ENCODE assay signal across 8 mouse cellular contexts in genomic region chr7:45335056-45335455, GRCm38 (mm10). TPM values are rescaled to one million over a fixed set of nuclear protein-coding genes. Genes with fewer than 3 reads are reported as not detected.
DNase-seq lines count a peak whose midpoint lies in the region; ATAC-seq and TF ChIP-seq lines count a peak whose summit lies in the region.

Hrc (plus strand) TSS chr7:45335290.

- peaks cover 32% of the 10 kb centered on the region for H3K4me1 ChIP-seq in forebrain, embryonic 15.5 days
- H3K4me1 ChIP-seq in heart, postnatal 0 days (ENCODE audit: control insufficient read depth, insufficient read depth) = peaks cover 38% of the 10 kb centered on the region
- H3K4me1 ChIP-seq in midbrain, embryonic 13.5 days (replicated peaks) = peaks cover 51% of the 10 kb centered on the region

- DNase-seq in embryo, embryonic 10 days (ENCODE audit: low spot score) = peak; percentile 9
- DNase-seq in embryo, embryonic 10.5 days (ENCODE audit: low spot score) = no peak
- DNase-seq in heart, postnatal 0 days (ENCODE audit: low spot score) = peak; percentile 81
- no peak for DNase-seq in frontal cortex, adult 2 months (ENCODE audit: extremely low spot score in 1 of 2, low spot score in 1 of 2)
- DNase-seq in urinary bladder, postnatal 4 days (ENCODE audit: low spot score in 2 of 2) = no peak
- no peak for DNase-seq in right cerebral cortex, adult 2 months (ENCODE audit: low spot score in 2 of 2)

- WGBS in forebrain, embryonic 15.5 days = 32% methylated on average over 5 of the region's 5 CpGs
- WGBS in heart, postnatal 0 days = 10% methylated on average over 5 of the region's 5 CpGs
- 36% methylated on average over 5 of the region's 5 CpGs for WGBS in midbrain, embryonic 13.5 days

- no peak within 1 kb of the TSS for H3K4me2 ChIP-seq in forebrain, embryonic 15.5 days (replicated peaks)
- H3K4me2 ChIP-seq in heart, postnatal 0 days (ENCODE audit: low read depth, low read length) = peak within 1 kb of the TSS; percentile 81
- peak within 1 kb of the TSS; percentile 88; the same call in 1 of the 2 replicates for H3K4me2 ChIP-seq in midbrain, embryonic 13.5 days (replicated peaks)

- peak within 1 kb of the TSS; percentile 62; the same call in 1 of the 2 replicates for H3K9ac ChIP-seq in forebrain, embryonic 15.5 days (replicated peaks)
- 0 out of 2 replicates have a peak within 1 kb of the TSS, but pooled peaks have one; percentile 4 for H3K9ac ChIP-seq in heart, postnatal 0 days (replicated peaks; ENCODE audit: low read depth, low read length)
- no peak within 1 kb of the TSS for H3K9ac ChIP-seq in midbrain, embryonic 13.5 days (replicated peaks)

- peaks cover 11% of the 10 kb centered on the region; the same call in 1 of the 2 replicates for H3K27me3 ChIP-seq in forebrain, embryonic 15.5 days
- no peaks in the 10 kb centered on the region; the same call in 1 of the 2 replicates for H3K27me3 ChIP-seq in heart, postnatal 0 days (ENCODE audit: control insufficient read depth, insufficient read depth, low read length)
- peaks cover 28% of the 10 kb centered on the region for H3K27me3 ChIP-seq in midbrain, embryonic 13.5 days

- H3K4me3 ChIP-seq in forebrain, embryonic 15.5 days = no peak within 1 kb of the TSS
- H3K4me3 ChIP-seq in heart, postnatal 0 days (ENCODE audit: low read depth, low read length) = peak within 1 kb of the TSS; percentile 65; the same call in 1 of the 2 replicates
- H3K4me3 ChIP-seq in midbrain, embryonic 13.5 days (replicated peaks) = 0 out of 2 replicates have a peak within 1 kb of the TSS, but pooled peaks have one; percentile 56

- TF ChIP-seq EP300 in heart, postnatal 0 days (IDR thresholded peaks at IDR 0.05; ENCODE audit: low read depth) = no peak

- no peak within 1 kb of the TSS for H3K27ac ChIP-seq in forebrain, embryonic 15.5 days (replicated peaks)
- H3K27ac ChIP-seq in heart, postnatal 0 days (ENCODE audit: low read depth) = peak within 1 kb of the TSS; percentile 88
- H3K27ac ChIP-seq in midbrain, embryonic 13.5 days = no peak within 1 kb of the TSS

- no peaks in the 10 kb centered on the region for H3K36me3 ChIP-seq in forebrain, embryonic 15.5 days
- no peaks in the 10 kb centered on the region for H3K36me3 ChIP-seq in heart, postnatal 0 days (replicated peaks; ENCODE audit: control insufficient read depth, insufficient read depth, low read length)
- H3K36me3 ChIP-seq in midbrain, embryonic 13.5 days = no peaks in the 10 kb centered on the region

- TF ChIP-seq CTCF in heart, postnatal 0 days (IDR thresholded peaks at IDR 0.05; ENCODE audit: low read depth) = no peak

- no peak for ATAC-seq in forebrain, embryonic 15.5 days (replicated peaks)
- peak; percentile 63 for ATAC-seq in heart, postnatal 0 days (ENCODE audit: insufficient read depth, low read depth)
- ATAC-seq in midbrain, embryonic 13.5 days = no peak

- H3K9me3 ChIP-seq in forebrain, embryonic 15.5 days = no peaks in the 10 kb centered on the region
- no peaks in the 10 kb centered on the region for H3K9me3 ChIP-seq in heart, postnatal 0 days (replicated peaks; ENCODE audit: control insufficient read depth, low read length)
- H3K9me3 ChIP-seq in midbrain, embryonic 13.5 days = no peaks in the 10 kb centered on the region

RNA-seq across cellular contexts. Expression of gene Hrc, which starts in this region (rescaled TPM):
- 0.10 and 0.23 TPM in 2 replicates for polyA plus RNA-seq in forebrain, embryonic 15.5 days (2015; fragmentation: Nextera tagmentation; extraction: Ambion mirVana)
- 38.8 and 39.7 TPM in 2 replicates for total RNA-seq in heart, postnatal 0 days (2014; rRNA removed; ENCODE audit: low replicate concordance)
- 43.8 and 45.9 TPM in 2 replicates for polyA plus RNA-seq in heart, postnatal 0 days (2015; fragmentation: Nextera tagmentation; extraction: Ambion mirVana)
- polyA plus RNA-seq in midbrain, embryonic 13.5 days (2015; fragmentation: Nextera tagmentation; extraction: Ambion mirVana) = 0.10 and 0.26 TPM in 2 replicates
- 0.60 and 0.61 TPM in 2 replicates for polyA plus RNA-seq in frontal cortex, adult 2 months (2012; rRNA removed)

Comparison
In these comparisons a context has a peak if more than half of its experiments do, and no peak if none do; other contexts are left out.
1. RNA of gene Hrc (polyA plus RNA-seq): 43.8 to 45.9 TPM in heart, postnatal 0 days; 0.60 to 0.61 TPM in frontal cortex, adult 2 months, 0.10 to 0.26 TPM in midbrain, embryonic 13.5 days and 0.10 to 0.23 TPM in forebrain, embryonic 15.5 days; every median in the first group is over 10 times any median in the second.
2. DNase-seq: peak in embryo, embryonic 10 days (single experiment) and heart, postnatal 0 days (single experiment); none in embryo, embryonic 10.5 days (single experiment), frontal cortex, adult 2 months (0 of 2), urinary bladder, postnatal 4 days (0 of 2) and right cerebral cortex, adult 2 months (0 of 2).